Mouse (Mus musculus) layer of hippocampus, adult 2 months (tissue): ENCODE data around the gene Pde4c. TPM values are rescaled to one million over a fixed set of nuclear protein-coding genes. Genes with fewer than 3 reads are reported as not detected.
A peak's percentile ranks its signal among the peaks of the same experiment; 100 is the strongest.

Source experiments
- DNase-seq, 2 experiments: peaks; one replicate each; pipeline ENCODE4 v3.0.0; 2022; ENCODE audit warnings: low spot score in 2 of 2
- H3K27ac ChIP-seq: fragments of 200-600 bp; 2 replicates; pipeline ENCODE4 v1.8.1; 2022
- H3K4me3 ChIP-seq: fragments of 200-600 bp; 2 replicates; pipeline ENCODE4 v1.8.1; 2022; ENCODE audit warnings: mild to moderate bottlenecking
- CTCF ChIP-seq: fragments of 200-600 bp; conservative IDR thresholded peaks from 2 replicates; pipeline ENCODE4 v1.8.1; 2022; ENCODE audit warnings: antibody characterized with exemption, mild to moderate bottlenecking, moderate library complexity
- total RNA-seq, 2 experiments: library from RNA; stranded (reverse); gene quantifications; 2 replicates each; pipeline ENCODE4 v1.2.3; 2021

The Pde4c gene
- total RNA-seq, 2 experiments from 2014 or later = 1.4 to 1.5 TPM

DNA sequence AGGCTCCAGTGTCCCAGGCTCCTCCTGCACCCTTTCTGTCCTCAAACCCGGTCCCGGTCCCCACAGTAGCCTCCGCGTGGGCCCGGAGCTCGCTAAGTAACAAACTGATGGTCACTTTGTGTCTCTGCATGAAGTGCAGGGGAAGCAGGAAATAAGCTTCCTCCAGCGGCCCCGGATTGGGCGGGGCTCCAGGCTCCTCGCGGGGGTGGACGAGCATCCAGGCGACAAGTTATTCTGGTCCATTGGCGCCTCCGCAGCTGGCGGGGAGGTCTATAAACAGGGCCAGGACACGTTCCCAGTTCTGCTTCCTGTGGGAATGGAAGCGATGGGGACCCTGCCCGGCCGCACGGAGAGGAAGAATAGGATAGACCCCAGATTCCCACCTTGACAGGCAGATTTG is 29.6 kb downstream of the Pde4c start:
- Histone ChIP-seq H3K27ac (peak overlapping the region; percentile 99), H3K4me3 (peak overlapping the region; percentile 36; the same call in 1 of the 2 replicates)
- no peak for TF ChIP-seq CTCF
- peak; percentile 76 to 79 for DNase-seq

DNA sequence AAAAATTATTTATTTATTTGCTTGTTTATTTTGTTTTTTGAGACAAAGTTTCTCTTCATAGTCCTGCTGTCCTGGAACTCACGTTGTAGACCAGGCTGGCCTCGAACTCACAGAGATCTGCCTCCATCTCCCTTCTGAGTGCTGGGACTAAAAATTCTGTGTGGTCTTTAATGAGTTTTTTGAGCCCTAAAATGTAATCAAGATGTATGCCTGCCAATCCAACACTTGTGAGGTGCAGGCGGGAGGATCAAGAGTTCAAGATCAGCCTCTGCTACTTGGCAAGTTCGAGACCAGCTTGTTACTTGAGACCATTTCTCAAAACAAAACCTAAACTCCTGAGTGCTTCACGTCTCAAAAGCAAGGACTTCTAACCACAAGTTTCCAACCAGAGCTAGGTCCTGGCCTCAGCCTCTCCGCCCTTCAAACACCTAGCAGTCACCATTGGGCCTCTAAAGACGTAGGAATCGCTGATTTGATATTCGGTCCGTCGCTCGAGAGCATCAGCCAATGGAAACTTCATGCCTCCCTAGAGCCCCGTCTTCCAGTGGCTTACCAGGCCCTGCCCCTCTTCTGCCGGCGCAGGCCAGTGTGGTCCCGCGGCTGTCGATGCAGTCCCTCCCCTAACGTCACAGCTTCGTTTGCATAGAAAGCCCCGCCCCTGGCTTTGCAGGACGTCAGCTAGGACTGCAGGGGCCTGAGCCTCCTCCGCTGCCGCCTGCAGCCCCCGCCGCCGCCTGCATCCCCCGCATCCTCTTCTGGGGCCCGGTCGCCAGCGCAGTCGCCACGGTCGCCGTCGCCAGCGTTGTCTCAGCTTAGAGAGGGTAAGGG is 30.7 kb downstream of the Pde4c start, which contains the start of gene Rab3a:
Rab3a (plus strand) TSS at position 637 of the 828 bp plus-strand sequence.
- peak within 1 kb of the TSS; percentile 97 for H3K4me3 ChIP-seq
- TF ChIP-seq CTCF = no peak
- peak within 1 kb of the TSS; percentile 99 for H3K27ac ChIP-seq
- peak; percentile 95 to 99 for DNase-seq

DNA sequence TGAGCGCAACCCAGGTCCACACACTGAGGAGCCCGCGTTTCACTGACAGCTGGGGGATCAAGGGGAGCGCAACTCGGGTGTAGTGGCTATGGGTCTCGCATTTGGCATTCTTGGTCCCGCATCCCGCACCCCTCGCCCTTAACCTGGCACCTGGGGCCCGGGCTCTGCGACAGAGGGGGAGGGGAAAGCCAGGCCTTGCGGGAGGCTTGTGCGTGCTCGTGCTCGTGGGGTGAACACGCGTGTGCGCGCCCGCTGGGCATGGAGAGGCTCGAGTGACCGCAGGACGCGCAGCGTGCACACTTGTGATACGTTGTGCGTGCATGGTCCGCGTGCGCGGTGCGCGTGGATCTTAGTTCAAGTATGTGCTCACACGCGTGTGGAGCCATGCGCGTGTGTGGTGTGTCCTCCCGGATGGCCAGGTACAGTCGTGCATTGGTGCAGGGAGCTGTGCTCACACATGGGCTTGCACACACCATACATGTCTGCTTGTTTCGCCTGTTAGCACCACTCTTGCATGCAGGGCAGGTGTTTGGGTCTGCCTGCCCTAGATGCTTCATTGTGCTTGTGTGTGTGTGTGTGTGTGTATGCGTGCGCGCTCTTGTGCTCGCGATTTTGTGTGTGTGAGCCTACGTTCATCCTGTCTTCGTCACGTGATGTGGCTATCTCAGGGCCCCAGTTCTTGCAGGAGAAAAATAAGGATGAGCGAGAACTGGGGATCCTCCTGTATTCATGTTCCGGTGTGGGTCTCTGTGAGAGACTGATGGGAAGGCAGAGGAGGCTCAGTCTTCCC is 31.5 kb downstream of the Pde4c start:
- DNase-seq = peak; percentile 76 to 83
- H3K27ac ChIP-seq = peak overlapping the region; percentile 99
- no peak for TF ChIP-seq CTCF
- H3K4me3 ChIP-seq = peak overlapping the region; percentile 97

DNA sequence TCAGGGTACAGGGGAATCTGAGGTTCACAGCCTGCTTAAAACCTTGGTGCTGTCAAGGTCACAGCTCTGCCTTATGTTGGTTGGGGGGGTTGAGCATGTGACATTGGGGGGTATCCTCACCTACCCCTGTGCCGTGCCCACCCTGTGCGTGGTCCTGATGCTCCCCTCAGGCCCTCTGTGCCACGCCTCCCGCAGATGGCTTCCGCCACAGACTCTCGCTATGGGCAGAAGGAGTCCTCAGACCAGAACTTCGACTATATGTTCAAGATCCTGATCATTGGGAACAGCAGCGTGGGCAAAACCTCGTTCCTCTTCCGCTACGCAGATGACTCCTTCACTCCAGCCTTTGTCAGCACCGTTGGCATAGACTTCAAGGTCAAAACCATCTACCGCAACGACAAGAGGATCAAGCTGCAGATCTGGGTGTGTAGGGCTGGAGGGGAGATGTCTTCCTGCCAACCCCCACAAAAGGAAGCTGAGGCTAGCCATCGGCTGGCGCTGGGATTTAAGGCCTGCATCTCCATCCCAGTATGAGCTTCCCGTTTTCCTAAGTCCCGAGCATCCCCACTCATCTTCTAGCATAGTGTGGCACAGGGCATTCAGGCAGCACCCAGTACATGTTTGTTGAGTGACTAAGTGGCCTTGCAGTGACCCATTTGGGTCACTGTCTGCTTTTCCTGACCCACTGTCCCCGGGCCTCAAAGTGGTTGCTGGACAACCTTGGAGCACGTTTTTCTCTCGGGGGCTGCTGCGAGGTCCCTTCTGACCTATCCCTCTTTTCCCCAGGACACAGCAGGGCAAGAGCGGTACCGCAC is 32.3 kb downstream of the Pde4c start:
- peak overlapping the region; percentile 97 for H3K4me3 ChIP-seq
- peak in 1 of 2 experiments; percentile 11 for DNase-seq
- H3K27ac ChIP-seq = peak overlapping the region; percentile 99
- no peak for TF ChIP-seq CTCF

DNA sequence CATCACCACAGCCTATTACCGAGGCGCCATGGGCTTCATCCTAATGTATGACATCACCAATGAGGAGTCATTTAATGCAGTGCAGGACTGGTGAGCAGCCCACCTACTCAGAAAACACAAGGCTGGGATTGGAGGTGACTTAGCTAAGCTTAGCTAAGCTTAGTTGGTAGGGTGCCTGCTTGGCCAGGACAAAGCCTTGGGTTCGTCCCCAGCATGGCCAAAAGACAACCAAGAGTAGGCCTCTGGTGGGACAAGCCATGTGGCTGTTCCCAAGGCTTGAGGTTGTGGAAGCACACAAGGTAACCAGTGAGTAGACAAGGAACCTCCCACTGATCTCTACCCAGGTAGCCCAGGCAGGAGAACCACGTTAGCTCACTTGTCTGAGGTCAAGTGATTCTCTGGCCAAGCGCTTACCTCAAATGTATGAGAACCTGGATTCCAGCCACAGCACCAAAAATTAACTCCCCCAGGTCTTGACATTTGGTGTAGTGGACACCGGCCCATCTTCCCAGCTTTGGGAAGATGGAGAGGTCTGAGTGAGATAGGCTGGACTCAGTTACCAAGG is 33.0 kb downstream of the Pde4c start:
- Histone ChIP-seq H3K27ac (peak overlapping the region; percentile 73; the same call in 1 of the 2 replicates), H3K4me3 (peak overlapping the region; percentile 97; the same call in 1 of the 2 replicates)
- TF ChIP-seq CTCF = no peak
- no peak for DNase-seq

DNA sequence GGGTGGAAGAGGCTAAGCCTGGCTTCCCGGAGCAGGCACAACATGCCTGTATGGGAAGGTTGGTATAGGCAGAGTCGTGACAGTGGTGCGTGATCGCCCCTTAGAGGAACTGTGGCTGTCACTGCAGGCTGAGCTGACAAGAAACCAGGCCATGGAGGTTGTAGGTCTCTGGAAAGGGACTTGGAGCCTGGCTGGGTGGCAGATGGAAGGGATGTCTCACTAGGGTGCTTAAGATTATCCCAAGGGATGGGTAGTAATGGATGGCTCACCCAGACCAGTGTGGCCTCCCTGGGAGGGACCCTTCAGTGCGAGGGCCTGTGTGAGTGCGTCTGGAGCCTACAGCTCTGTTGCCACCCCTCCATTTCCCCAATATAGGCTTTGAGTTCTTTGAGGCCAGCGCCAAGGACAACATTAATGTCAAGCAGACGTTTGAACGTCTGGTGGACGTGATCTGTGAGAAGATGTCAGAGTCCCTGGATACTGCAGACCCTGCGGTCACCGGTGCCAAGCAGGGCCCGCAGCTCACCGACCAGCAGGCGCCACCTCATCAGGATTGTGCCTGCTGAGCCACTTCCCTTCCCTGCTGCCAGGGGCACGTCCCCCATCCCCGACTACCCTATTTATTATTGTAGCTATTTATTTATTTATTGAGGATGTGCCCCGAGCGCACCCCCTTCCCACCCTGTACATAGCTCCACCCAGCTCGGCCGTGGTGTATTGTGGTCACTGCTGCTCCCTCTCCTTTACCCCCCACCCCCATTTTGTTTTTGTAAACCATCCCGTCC is 34.2 kb downstream of the Pde4c start:
- Histone ChIP-seq H3K27ac (peak overlapping the region; percentile 73; the same call in 1 of the 2 replicates), H3K4me3 (no peak overlapping the region)
- peak; percentile 69 for TF ChIP-seq CTCF
- DNase-seq = peak; percentile 1 to 52

DNA sequence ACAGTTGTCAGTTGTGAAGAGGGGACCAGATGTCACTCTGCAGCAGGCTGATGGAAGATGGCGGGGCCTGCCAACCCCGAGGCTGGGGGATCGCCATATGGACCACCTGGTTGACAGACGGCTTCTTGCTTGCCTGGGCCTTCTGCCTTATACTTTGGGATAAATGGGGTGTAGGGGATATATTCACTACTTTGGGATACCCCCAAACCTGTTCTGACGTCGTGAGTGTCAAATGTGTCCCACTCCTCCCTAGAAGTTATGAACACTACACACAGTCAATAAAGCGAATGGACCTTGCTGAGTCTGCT is 34.7 kb downstream of the Pde4c start:
- TF ChIP-seq CTCF = no peak
- peak in 1 of 2 experiments; percentile 57 for DNase-seq
- Histone ChIP-seq H3K27ac (peak overlapping the region; percentile 73; the same call in 1 of the 2 replicates), H3K4me3 (no peak overlapping the region)

DNA sequence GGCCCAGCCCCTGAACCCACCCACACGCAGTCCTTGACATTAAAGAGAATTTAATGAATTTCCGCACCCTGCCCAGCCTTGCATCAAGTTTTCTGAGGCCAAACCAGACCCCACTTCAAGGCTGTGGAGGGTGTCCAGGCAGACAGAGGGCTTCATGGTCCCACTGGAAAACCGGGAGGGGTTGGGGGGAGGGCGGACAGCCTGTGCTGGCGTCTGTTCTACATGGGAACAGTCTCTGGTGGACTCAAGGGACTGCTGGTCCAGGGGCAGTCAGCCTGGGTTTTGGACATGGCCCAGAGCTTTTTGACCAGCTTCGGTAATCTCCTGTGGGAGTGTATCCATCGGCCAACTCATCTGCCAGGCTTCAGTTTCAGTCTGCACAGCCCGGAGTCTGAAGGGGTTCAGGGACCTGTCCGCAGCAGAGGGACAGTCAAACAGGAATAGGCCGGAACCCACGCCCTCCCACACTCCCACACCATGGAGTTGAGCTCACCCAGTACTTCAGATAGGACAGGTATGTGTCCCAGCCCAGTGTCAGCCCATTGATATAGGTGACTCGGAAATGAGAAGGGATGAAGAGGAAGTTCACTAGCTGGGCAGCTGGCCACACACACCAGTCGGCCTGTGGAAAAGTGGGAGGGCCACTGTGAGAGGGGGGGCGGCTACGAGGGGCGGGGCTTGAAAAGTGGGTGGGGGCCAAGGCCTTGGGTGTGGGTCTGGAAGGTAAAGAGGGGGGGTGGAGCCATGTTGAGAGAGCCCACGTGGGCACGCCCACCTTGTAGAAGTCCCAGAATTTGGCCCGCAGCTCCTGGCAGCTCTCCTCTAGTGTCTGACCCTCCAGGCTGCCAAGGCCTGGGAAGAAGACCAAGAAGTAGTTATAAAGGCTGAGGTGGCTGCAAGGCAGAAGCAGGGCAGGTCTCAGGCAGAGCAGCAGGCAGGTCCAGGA is 35.4 kb downstream of the Pde4c start:
- H3K4me3 ChIP-seq = peak overlapping the region; percentile 92

DNA sequence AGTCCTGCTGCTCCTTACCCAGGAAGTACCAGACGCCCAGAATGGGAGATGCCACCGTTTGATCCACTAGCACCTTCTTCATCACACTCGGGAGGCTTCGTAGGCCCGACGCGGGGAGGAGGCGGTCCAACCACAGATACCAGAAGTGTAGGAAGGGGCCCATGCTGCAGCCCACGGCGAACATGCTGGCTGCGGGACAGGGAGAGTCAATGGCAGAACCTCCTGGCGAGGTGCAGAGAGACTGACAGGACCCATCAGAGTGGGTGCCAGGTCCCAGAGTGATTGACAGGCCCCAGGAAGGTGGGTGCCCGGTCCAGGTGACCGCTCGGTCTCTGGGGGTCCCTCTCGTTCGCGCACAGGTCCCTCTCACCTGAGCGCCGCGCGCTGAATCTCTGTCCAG is 36.8 kb downstream of the Pde4c start:
- H3K27ac ChIP-seq = peak overlapping the region; percentile 94
- TF ChIP-seq CTCF = no peak
- peak overlapping the region; percentile 92 for H3K4me3 ChIP-seq
- DNase-seq = peak in 1 of 2 experiments; percentile 39

More for the DNA sequence above, 35.4 kb downstream of the Pde4c start:
- DNase-seq = peak in 1 of 2 experiments; percentile 39
- H3K27ac ChIP-seq = peak overlapping the region; percentile 94; the same call in 1 of the 2 replicates
- TF ChIP-seq CTCF = no peak

DNA sequence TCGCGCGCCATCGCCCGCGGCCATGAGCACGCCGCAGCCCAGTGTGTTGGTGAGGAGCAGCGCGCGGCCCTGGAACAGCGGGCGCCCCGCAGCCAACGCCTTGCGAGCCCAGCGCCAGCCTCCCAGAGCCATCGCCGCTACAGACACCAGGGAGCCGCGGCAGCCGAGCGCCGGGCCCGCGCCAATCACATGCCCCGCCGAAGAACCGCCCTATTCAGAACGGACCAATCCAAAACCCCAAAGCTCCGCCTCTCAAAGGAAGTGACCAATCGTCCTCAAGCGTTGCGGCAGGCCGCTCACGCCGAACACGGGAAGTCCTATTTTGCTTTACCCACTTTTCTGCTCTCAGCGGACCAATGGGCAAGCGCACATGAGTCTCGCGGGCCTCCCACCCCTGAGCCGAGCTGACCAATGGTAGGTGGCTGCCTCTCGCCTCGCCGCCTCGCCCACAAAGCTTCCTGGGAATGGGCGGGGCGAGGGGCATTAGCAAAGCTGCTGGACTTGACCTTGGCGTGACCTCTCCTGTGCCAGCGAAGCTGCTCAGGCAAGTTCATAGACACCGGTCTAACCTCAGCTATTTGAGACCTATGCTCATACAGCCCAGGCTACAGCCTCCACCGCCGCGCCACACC is 37.4 kb downstream of the Pde4c start, which contains the start of gene Mpv17l2:
Mpv17l2 (minus strand) TSS at position 172 of the 632 bp plus-strand sequence.
- peak within 1 kb of the TSS; percentile 92 for H3K4me3 ChIP-seq
- H3K27ac ChIP-seq = peak within 1 kb of the TSS; percentile 94
- no peak for TF ChIP-seq CTCF
- DNase-seq = peak; percentile 95 to 99
